Mouse (Mus musculus): ENCODE measurements around the gene Gm10203. TPM values are rescaled to one million over a fixed set of nuclear protein-coding genes. Genes with fewer than 3 reads are reported as not detected.

Gene Gm10203
- not detected for polyA plus RNA-seq (2017; shearing (Covaris generic))

GRCm38 (mm10) chr6:149129870-149130269 lies at the start of gene Gm10203:
Gene Gm10203, plus strand, starts transcription at chr6:149130170.

GRCm38 (mm10) chr6:149101076-149101942 lies 28.7 kb upstream of the Gm10203 start, which contains the start of gene Dennd5b:
Gene Dennd5b, minus strand, starts transcription at chr6:149101680.

GRCm38 (mm10) chr6:149139471-149139870 lies 9.5 kb downstream of the Gm10203 start, which contains the start of gene Etfbkmt:
Gene Etfbkmt, plus strand, starts transcription at chr6:149139849.

Other genes starting within 250 kb of the Gm10203 start
- 6.7 TPM for gene Caprin2, start 233.9 kb upstream of the Gm10203 start, polyA plus RNA-seq (2017; shearing (Covaris generic))
- 38.3 TPM for gene Sinhcaf, start 183.7 kb upstream of the Gm10203 start, polyA plus RNA-seq (2017; shearing (Covaris generic))
- 0.57 TPM for gene Dennd5b, start 28.5 kb upstream of the Gm10203 start, polyA plus RNA-seq (2017; shearing (Covaris generic))
- gene Etfbkmt, start 9.7 kb downstream of the Gm10203 start, polyA plus RNA-seq (2017; shearing (Covaris generic)): 8.2 TPM
- gene Amn1, start 58.5 kb downstream of the Gm10203 start, polyA plus RNA-seq (2017; shearing (Covaris generic)): 16.6 TPM
- 137 TPM for gene Resf1, start 179.2 kb downstream of the Gm10203 start, polyA plus RNA-seq (2017; shearing (Covaris generic))